Mouse (Mus musculus) MEL (cell line): ENCODE results near the gene Lrrfip1.

Experiments
- CTCF ChIP-seq, 3 experiments: IDR thresholded peaks in 2 of 3; conservative IDR thresholded peaks in 1 of 3; 2 replicates each; pipeline ENCODE4 v1.5.1; 2011 to 2012; ENCODE audit warnings: low read length in 3 of 3, low read depth in 2 of 3, mild to moderate bottlenecking in 2 of 3, improper control_type of control experiment in 1 of 3, inconsistent platforms in 1 of 3, mixed read lengths in 1 of 3, moderate library complexity in 1 of 3; ENCODE audit not compliant: control insufficient read depth in 1 of 3, insufficient read depth in 1 of 3, poor library complexity in 1 of 3, severe bottlenecking in 1 of 3
- E2F4 ChIP-seq: IDR thresholded peaks from 2 replicates; pipeline ENCODE4 v1.6.1; 2011; ENCODE audit warnings: low read depth, low read length, improper control_type of control experiment, borderline replicate concordance
- NELFE ChIP-seq: IDR thresholded peaks from 2 replicates; pipeline ENCODE4 v1.6.1; 2011; ENCODE audit warnings: low read depth, low read length, improper control_type of control experiment
- USF2 ChIP-seq, 2 experiments: IDR thresholded peaks; 2 replicates each; pipeline ENCODE4 v1.6.1; 2011 to 2012; ENCODE audit warnings: improper control_type of control experiment in 2 of 2, low read length in 2 of 2, borderline replicate concordance in 1 of 2, inconsistent platforms in 1 of 2, low read depth in 1 of 2, mild to moderate bottlenecking in 1 of 2; ENCODE audit not compliant: insufficient read depth in 1 of 2

- TF ChIP-seq USF2 (IDR thresholded peaks at IDR 0.05; ENCODE audit: borderline replicate concordance in 1 of 2, insufficient read depth in 1 of 2, low read depth in 1 of 2, low read length in 2 of 2) (no peak), E2F4 (no peak), CTCF (IDR thresholded peaks at IDR 0.05 in 2 of 3, conservative IDR thresholded peaks at IDR 0.05 in 1 of 3; ENCODE audit: control insufficient read depth in 1 of 3, insufficient read depth in 1 of 3, low read depth in 2 of 3, low read length in 3 of 3, poor library complexity in 1 of 3, severe bottlenecking in 1 of 3) (no peak), NELFE (no peak)
Measured at GRCm38 (mm10) chr1:91049296-91049695, 50.8 kb downstream of the Lrrfip1 start.
